Mouse (Mus musculus) kidney, postnatal 0 days (tissue): ENCODE data around the gene 1700008O03Rik. TPM values are rescaled to one million over a fixed set of nuclear protein-coding genes. Genes with fewer than 3 reads are reported as not detected.
A peak's percentile ranks its signal among the peaks of the same experiment; 100 is the strongest.

ENCODE experiments used
- ATAC-seq: fragments of 200-750 bp; cut with Nextera tagmentation; replicated peaks from 2 replicates; pipeline ENCODE4 v1.8.0; 2017; ENCODE audit warnings: low read depth, moderate number of reproducible peaks, moderate TSS enrichment, moderate library complexity; ENCODE audit not compliant: low FRiP score
- DNase-seq: peaks from one replicate; pipeline ENCODE4 v3.0.0-alpha.2; 2016; ENCODE audit warnings: low spot score
- H3K27ac ChIP-seq: fragments of 300-500 bp; sonication (generic); 2 replicates; pipeline ENCODE4 v1.5.1; 2014; ENCODE audit warnings: mild to moderate bottlenecking
- H3K27me3 ChIP-seq: fragments of 300-500 bp; sonication (generic); 2 replicates; pipeline ENCODE4 v1.6.1; 2014; ENCODE audit warnings: low read length, mixed read lengths; ENCODE audit not compliant: insufficient read depth
- H3K36me3 ChIP-seq: fragments of 300-500 bp; sonication (generic); 2 replicates; pipeline ENCODE4 v1.6.1; 2014; ENCODE audit warnings: low read length, mixed read lengths; ENCODE audit not compliant: insufficient read depth
- H3K4me1 ChIP-seq: fragments of 300-500 bp; sonication (generic); replicated peaks from 2 replicates; pipeline ENCODE4 v1.6.1; 2014; ENCODE audit warnings: antibody characterized with exemption, low read length, mixed read lengths; ENCODE audit not compliant: insufficient read depth
- H3K4me2 ChIP-seq: fragments of 300-500 bp; sonication (generic); 2 replicates; pipeline ENCODE4 v1.6.1; 2014; ENCODE audit warnings: mild to moderate bottlenecking, low read length, moderate library complexity, mixed read lengths
- H3K4me3 ChIP-seq: fragments of 300-500 bp; sonication (generic); replicated peaks from 2 replicates; pipeline ENCODE4 v1.5.1; 2014; ENCODE audit warnings: low read depth, low read length
- H3K9ac ChIP-seq: fragments of 300-500 bp; sonication (generic); 2 replicates; pipeline ENCODE4 v1.6.1; 2014; ENCODE audit warnings: low read depth, low read length
- H3K9me3 ChIP-seq: fragments of 300-500 bp; sonication (generic); replicated peaks from 2 replicates; pipeline ENCODE4 v1.6.1; 2016; ENCODE audit warnings: low read length, inconsistent platforms, mixed read lengths
- CTCF ChIP-seq: IDR thresholded peaks from 2 replicates; pipeline ENCODE4 v1.5.1; 2016; ENCODE audit warnings: antibody characterized with exemption, low read depth, mild to moderate bottlenecking, moderate library complexity
- whole genome bisulfite sequencing: fragments of 180-500 bp; shearing (Covaris S2); extraction: QIAGEN DNeasy Blood & Tissue Kit; methylation state at CpG from one replicate; pipeline ENCODE4 v1.1.7; 2014; 5-methylcytosine and 5-hydroxymethylcytosine counted together
- polyA plus RNA-seq: library from polyadenylated mRNA; unstranded; fragments of >200 nt; fragmentation: Nextera tagmentation; extraction: Ambion mirVana; gene quantifications from 2 replicates; pipeline ENCODE4 v1.2.1, GENCODE M21; 2015

The 1700008O03Rik gene
- polyA plus RNA-seq, 1 experiment from 2014 or later: 1.3 TPM

GRCm38 (mm10) chr7:44320886-44321285 lies 64.7 kb downstream of the 1700008O03Rik start:
- Histone ChIP-seq H3K27me3 (no peaks in the 10 kb centered on the region), H3K4me2 (no peak overlapping the region), H3K4me1 (no peaks in the 10 kb centered on the region), H3K9me3 (no peaks in the 10 kb centered on the region), H3K36me3 (no peaks in the 10 kb centered on the region), H3K4me3 (no peak overlapping the region), H3K9ac (no peak overlapping the region), H3K27ac (no peak overlapping the region)
- ATAC-seq (no peak), DNase-seq (no peak)
- no peak for TF ChIP-seq CTCF
- 58% methylated on average over 8 of the region's 8 CpGs for WGBS

- Histone ChIP-seq H3K9ac (no peak overlapping the region), H3K9me3 (no peaks in the 10 kb centered on the region), H3K36me3 (no peaks in the 10 kb centered on the region), H3K4me1 (no peaks in the 10 kb centered on the region), H3K4me3 (no peak overlapping the region), H3K27me3 (no peaks in the 10 kb centered on the region), H3K4me2 (no peak overlapping the region), H3K27ac (no peak overlapping the region)
- DNase-seq (peak; percentile 40), ATAC-seq (no peak)
- peak; percentile 71 for TF ChIP-seq CTCF
- WGBS: 35% methylated on average over 4 of the region's 4 CpGs
These were observed 67.7 kb downstream of the 1700008O03Rik start for GRCm38 (mm10) chr7:44317913-44318312.

GRCm38 (mm10) chr7:44312484-44312883 lies 73.1 kb downstream of the 1700008O03Rik start:
- no peak overlapping the region for H3K4me2 ChIP-seq
- H3K9ac ChIP-seq: no peak overlapping the region
- DNase-seq (no peak), ATAC-seq (no peak)
- TF ChIP-seq CTCF: no peak
- H3K4me1 ChIP-seq: peaks cover 17% of the 10 kb centered on the region
- H3K27ac ChIP-seq: no peak overlapping the region
- H3K36me3 ChIP-seq: no peaks in the 10 kb centered on the region
- H3K27me3 ChIP-seq: 0 out of 2 replicates have a peak, but pooled peaks cover 3% of the 10 kb centered on the region
- no peaks in the 10 kb centered on the region for H3K9me3 ChIP-seq
- WGBS: 56% methylated on average over 16 of the region's 16 CpGs
- no peak overlapping the region for H3K4me3 ChIP-seq

GRCm38 (mm10) chr7:44311713-44312304 lies 73.8 kb downstream of the 1700008O03Rik start:
- Histone ChIP-seq H3K4me3 (no peak overlapping the region), H3K9ac (no peak overlapping the region), H3K4me2 (peak overlapping the region; percentile 87), H3K9me3 (no peaks in the 10 kb centered on the region), H3K27me3 (0 out of 2 replicates have a peak, but pooled peaks cover 3% of the 10 kb centered on the region), H3K4me1 (peaks cover 17% of the 10 kb centered on the region), H3K27ac (no peak overlapping the region), H3K36me3 (no peaks in the 10 kb centered on the region)
- 6% methylated on average over 6 of the region's 6 CpGs for WGBS
- ATAC-seq: no peak
- peak; percentile 49; the same call in 1 of the 2 replicates for TF ChIP-seq CTCF
- DNase-seq: peak; percentile 20

- Histone ChIP-seq H3K4me3 (peak overlapping the region; percentile 38), H3K27me3 (0 out of 2 replicates have a peak, but pooled peaks cover 3% of the 10 kb centered on the region), H3K4me1 (peaks cover 17% of the 10 kb centered on the region), H3K9ac (peak overlapping the region; percentile 54), H3K9me3 (no peaks in the 10 kb centered on the region), H3K36me3 (no peaks in the 10 kb centered on the region), H3K27ac (peak overlapping the region; percentile 42; the same call in 1 of the 2 replicates), H3K4me2 (peak overlapping the region; percentile 87)
- no peak for TF ChIP-seq CTCF
- WGBS: under 1% methylated on average over 38 of the region's 38 CpGs
- ATAC-seq: peak; percentile 22; the same call in 1 of the 2 replicates
- DNase-seq: peak; percentile 48
These were observed 74.5 kb downstream of the 1700008O03Rik start for GRCm38 (mm10) chr7:44310878-44311712.

- peak overlapping the region; percentile 87 for H3K4me2 ChIP-seq
- TF ChIP-seq CTCF: no peak
- H3K27ac ChIP-seq: peak overlapping the region; percentile 42; the same call in 1 of the 2 replicates
- ATAC-seq (peak; percentile 31; the same call in 1 of the 2 replicates), DNase-seq (peak; percentile 9)
- WGBS: 1% methylated on average over 36 of the region's 40 CpGs
- peak overlapping the region; percentile 38 for H3K4me3 ChIP-seq
- peak overlapping the region; percentile 54 for H3K9ac ChIP-seq
- no peaks in the 10 kb centered on the region for H3K9me3 ChIP-seq
- H3K4me1 ChIP-seq: peaks cover 23% of the 10 kb centered on the region
- 0 out of 2 replicates have a peak, but pooled peaks cover 3% of the 10 kb centered on the region for H3K27me3 ChIP-seq
- no peaks in the 10 kb centered on the region for H3K36me3 ChIP-seq
These were observed 75.2 kb downstream of the 1700008O03Rik start for GRCm38 (mm10) chr7:44310285-44310877.

Other genes starting within 250 kb of the 1700008O03Rik start
- not detected in 2 replicates for gene Klk1b16, start 249.1 kb downstream of the 1700008O03Rik start, polyA plus RNA-seq
- 0.17 and 0.74 TPM in 2 replicates for gene Klk1b24, start 197.6 kb downstream of the 1700008O03Rik start, polyA plus RNA-seq
- 0.36 and 0.47 TPM in 2 replicates for gene Klk1b3, start 187.6 kb downstream of the 1700008O03Rik start, polyA plus RNA-seq
- 0.18 and 0.23 TPM in 2 replicates for gene Klk1b4, start 178.4 kb downstream of the 1700008O03Rik start, polyA plus RNA-seq
- gene Klk1b5, start 169.9 kb downstream of the 1700008O03Rik start, polyA plus RNA-seq: 0.33 and 0.71 TPM in 2 replicates
- 83.3 and 125 TPM in 2 replicates for gene Klk1, start 160.5 kb downstream of the 1700008O03Rik start, polyA plus RNA-seq
- not detected in 2 replicates for gene Gm36864, start 149.6 kb downstream of the 1700008O03Rik start, polyA plus RNA-seq
- gene 1700028J19Rik, start 139.1 kb downstream of the 1700008O03Rik start, polyA plus RNA-seq: 5.7 and 6.0 TPM in 2 replicates
- 125 and 133 TPM in 2 replicates for gene 2410002F23Rik, start 139.1 kb downstream of the 1700008O03Rik start, polyA plus RNA-seq
- not detected in 2 replicates for gene Acp4, start 128.4 kb downstream of the 1700008O03Rik start, polyA plus RNA-seq
- not detected in 2 replicates for gene Gm15517, start 124.4 kb downstream of the 1700008O03Rik start, polyA plus RNA-seq
- gene Clec11a, start 78.9 kb downstream of the 1700008O03Rik start, polyA plus RNA-seq: 5.1 and 6.0 TPM in 2 replicates
- 0.68 and 1.1 TPM in 2 replicates for gene Shank1, start 75.6 kb downstream of the 1700008O03Rik start, polyA plus RNA-seq
- 3.3 and 3.5 TPM in 2 replicates for gene Syt3, start 1.7 kb downstream of the 1700008O03Rik start, polyA plus RNA-seq
- gene Lrrc4b, start 43.2 kb upstream of the 1700008O03Rik start, polyA plus RNA-seq: 0.26 and 0.42 TPM in 2 replicates
- gene Aspdh, start 79.6 kb upstream of the 1700008O03Rik start, polyA plus RNA-seq: 5.4 and 5.8 TPM in 2 replicates
- 51.1 and 52.4 TPM in 2 replicates for gene Josd2, start 82.2 kb upstream of the 1700008O03Rik start, polyA plus RNA-seq
- gene Emc10, start 110.7 kb upstream of the 1700008O03Rik start, polyA plus RNA-seq: 113 and 136 TPM in 2 replicates
- gene Fam71e1, start 110.8 kb upstream of the 1700008O03Rik start, polyA plus RNA-seq: 17.1 and 19.2 TPM in 2 replicates
- gene Mybpc2, start 138.8 kb upstream of the 1700008O03Rik start, polyA plus RNA-seq: 0.08 and 0.11 TPM in 2 replicates
- 0.04 and 0.14 TPM in 2 replicates for gene Spib, start 146.3 kb upstream of the 1700008O03Rik start, polyA plus RNA-seq
- gene Pold1, start 163.0 kb upstream of the 1700008O03Rik start, polyA plus RNA-seq: 38.0 and 45.9 TPM in 2 replicates
- gene Nr1h2, start 168.1 kb upstream of the 1700008O03Rik start, polyA plus RNA-seq: 80.6 and 83.0 TPM in 2 replicates
- 376 and 408 TPM in 2 replicates for gene Napsa, start 186.6 kb upstream of the 1700008O03Rik start, polyA plus RNA-seq
- gene Kcnc3, start 204.8 kb upstream of the 1700008O03Rik start, polyA plus RNA-seq: 0.26 and 0.30 TPM in 2 replicates